Mouse (Mus musculus) heart, postnatal 0 days (tissue): ENCODE measurements at regions not wholly inside any gene's neighbourhood (a gene's known extent, or its start where the extent isn't known, plus 50 kb on each side); places are given as distances from the start of the nearest gene placed in this dataset.

Experiments
- CTCF ChIP-seq: IDR thresholded peaks from 2 replicates; pipeline ENCODE4 v1.5.1; 2016; ENCODE audit warnings: antibody characterized with exemption, control low read depth, low read depth
- EP300 ChIP-seq: IDR thresholded peaks from 2 replicates; pipeline ENCODE4 v1.6.1; 2016; ENCODE audit warnings: antibody characterized with exemption, low read depth

GRCm38 (mm10) chr9:43861375-43861774 is 117.6 kb downstream of the Nectin1 start:
- no peak for TF ChIP-seq CTCF
- no peak for TF ChIP-seq EP300
